In genomic region chr2:76114734-76115133, GRCm38 (mm10) we compare ENCODE assay signal across 8 mouse cellular contexts.
A peak's percentile ranks its signal among the peaks of the same experiment; 100 is the strongest.
DNase-seq lines count a peak whose midpoint lies in the region; ATAC-seq lines count a peak whose summit lies in the region.

No protein-coding gene starts in this region.

- ATAC-seq in hematopoietic stem cell, adult 5-6 weeks (replicated peaks in 1 of 2; ENCODE audit: insufficient read depth in 1 of 2, low FRiP score in 2 of 2, low TSS enrichment in 1 of 2, low read depth in 1 of 2, poor library complexity in 2 of 2, severe bottlenecking in 2 of 2) = peak; percentile 73 to 75

- peak; percentile 9 to 38 for DNase-seq in heart, adult 18-20 months
- no peak for DNase-seq in heart, postnatal 25 days (ENCODE audit: low spot score)
- DNase-seq in ovary, postnatal 14 days (ENCODE audit: low spot score) = peak; percentile 13
- no peak for DNase-seq in ovary, adult 18-20 months (ENCODE audit: low spot score)
- peak; percentile 76 for DNase-seq in ZHBTc4 (ENCODE audit: low read depth, low spot score)
- DNase-seq in natural killer cell, adult 2 months (ENCODE audit: low spot score in 2 of 2) = peak; percentile 3 to 34
- DNase-seq in cerebellum, adult 8-10 months = no peak

- intact Hi-C loops in heart, postnatal 25 days (cut with DNase I) = no loop called here

Comparison
In these comparisons a context has a peak if more than half of its experiments do, and no peak if none do; other contexts are left out.
1. DNase-seq: peak in heart, adult 18-20 months (2 of 2), ovary, postnatal 14 days (single experiment), ZHBTc4 (single experiment) and natural killer cell, adult 2 months (2 of 2); none in heart, postnatal 25 days (single experiment), ovary, adult 18-20 months (single experiment) and cerebellum, adult 8-10 months (single experiment).